Mouse (Mus musculus) neural tube, embryonic 11.5 days (tissue): ENCODE data around the gene Fxyd5. TPM values are rescaled to one million over a fixed set of nuclear protein-coding genes. Genes with fewer than 3 reads are reported as not detected.

Source experiments
- ATAC-seq: fragments of 200-750 bp; cut with Nextera tagmentation; 2 replicates; pipeline ENCODE4 v1.8.0; 2017; ENCODE audit warnings: moderate number of reproducible peaks, mild to moderate bottlenecking, moderate TSS enrichment, moderate library complexity; ENCODE audit not compliant: insufficient read depth, low FRiP score, low TSS enrichment
- DNase-seq: peaks from one replicate; pipeline ENCODE4 v3.0.0-alpha.2; 2015; ENCODE audit warnings: low spot score
- H3K27ac ChIP-seq: fragments of 300-500 bp; sonication (generic); 2 replicates; pipeline ENCODE4 v1.5.1; 2014; ENCODE audit warnings: low read depth, mild to moderate bottlenecking, low read length
- H3K27me3 ChIP-seq: fragments of 300-500 bp; sonication (generic); 2 replicates; pipeline ENCODE4 v1.6.1; 2014; ENCODE audit warnings: mild to moderate bottlenecking, low read length, mixed read lengths; ENCODE audit not compliant: control insufficient read depth, insufficient read depth
- H3K36me3 ChIP-seq: fragments of 300-500 bp; sonication (generic); 2 replicates; pipeline ENCODE4 v1.6.1; 2014; ENCODE audit warnings: mild to moderate bottlenecking, low read length, moderate library complexity, mixed read lengths; ENCODE audit not compliant: control insufficient read depth, insufficient read depth
- H3K4me1 ChIP-seq: fragments of 300-500 bp; sonication (generic); 2 replicates; pipeline ENCODE4 v1.6.1; 2014; ENCODE audit warnings: low read length, mixed read lengths; ENCODE audit not compliant: control insufficient read depth, insufficient read depth
- H3K4me2 ChIP-seq: fragments of 300-500 bp; sonication (generic); 2 replicates; pipeline ENCODE4 v1.6.1; 2014; ENCODE audit warnings: low read depth, mild to moderate bottlenecking, moderate library complexity
- H3K4me3 ChIP-seq: fragments of 300-500 bp; sonication (generic); 2 replicates; pipeline ENCODE4 v1.5.1; 2014; ENCODE audit warnings: low read depth, low read length
- H3K9ac ChIP-seq: fragments of 300-500 bp; sonication (generic); 2 replicates; pipeline ENCODE4 v1.6.1; 2014; ENCODE audit warnings: mild to moderate bottlenecking, low read length
- H3K9me3 ChIP-seq: fragments of 300-500 bp; sonication (generic); 2 replicates; pipeline ENCODE4 v1.6.1; 2016; ENCODE audit warnings: low read length; ENCODE audit not compliant: control insufficient read depth
- WGBS: fragments of 180-500 bp; shearing (Covaris S2); extraction: QIAGEN DNeasy Blood & Tissue Kit; methylation state at CpG from one replicate; pipeline ENCODE4 v1.1.7; 2014; 5-methylcytosine and 5-hydroxymethylcytosine counted together
- polyA plus RNA-seq: library from polyadenylated mRNA; unstranded; fragments of >200 nt; fragmentation: Nextera tagmentation; extraction: Ambion mirVana; gene quantifications from 2 replicates; pipeline ENCODE4 v1.2.1, GENCODE M21; 2014

The Fxyd5 gene
- polyA plus RNA-seq, 1 experiment from 2014 or later: 17.3 TPM

DNA sequence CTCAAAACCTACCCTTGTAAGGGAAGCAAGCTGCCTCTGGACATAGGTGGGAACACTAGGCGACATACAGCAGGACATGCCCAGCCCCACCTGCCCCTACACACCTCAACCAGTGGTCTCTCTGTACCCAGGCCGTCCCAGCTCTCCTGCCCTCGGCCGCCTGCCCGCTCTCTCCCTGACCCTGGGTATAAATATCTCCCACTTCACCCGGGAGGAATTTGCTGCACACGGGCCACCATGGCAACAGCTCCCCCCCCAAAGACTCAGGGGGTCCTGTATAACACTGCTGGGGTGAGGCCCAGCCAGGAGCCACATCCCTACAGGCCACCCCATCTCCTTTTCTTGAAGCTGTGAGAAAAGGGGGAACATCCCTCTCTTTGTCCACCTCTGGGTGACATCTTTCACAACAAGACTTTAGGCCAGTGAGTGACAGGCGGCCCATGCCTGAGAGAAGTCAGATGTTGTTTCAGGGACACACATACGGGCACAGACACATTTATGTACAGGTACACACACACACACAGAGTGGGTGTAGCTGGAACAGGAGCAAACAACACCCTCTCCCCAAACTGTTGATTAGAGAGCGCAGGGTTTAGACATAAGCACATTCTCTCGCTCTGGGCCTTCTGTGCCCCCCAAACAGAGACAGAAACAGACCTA is 12.5 kb upstream of the Fxyd5 start:
- H3K4me3 ChIP-seq: no peak overlapping the region
- 52% methylated on average over 11 of the region's 11 CpGs for WGBS
- no peak overlapping the region for H3K27ac ChIP-seq
- ATAC-seq (no peak), DNase-seq (no peak)
- no peaks in the 10 kb centered on the region for H3K36me3 ChIP-seq
- H3K4me2 ChIP-seq: peak overlapping the region; percentile 14; the same call in 1 of the 2 replicates
- H3K9me3 ChIP-seq: no peaks in the 10 kb centered on the region
- peaks cover 15% of the 10 kb centered on the region for H3K4me1 ChIP-seq
- peaks cover 41% of the 10 kb centered on the region for H3K27me3 ChIP-seq
- H3K9ac ChIP-seq: no peak overlapping the region; the same call in 1 of the 2 replicates

DNA sequence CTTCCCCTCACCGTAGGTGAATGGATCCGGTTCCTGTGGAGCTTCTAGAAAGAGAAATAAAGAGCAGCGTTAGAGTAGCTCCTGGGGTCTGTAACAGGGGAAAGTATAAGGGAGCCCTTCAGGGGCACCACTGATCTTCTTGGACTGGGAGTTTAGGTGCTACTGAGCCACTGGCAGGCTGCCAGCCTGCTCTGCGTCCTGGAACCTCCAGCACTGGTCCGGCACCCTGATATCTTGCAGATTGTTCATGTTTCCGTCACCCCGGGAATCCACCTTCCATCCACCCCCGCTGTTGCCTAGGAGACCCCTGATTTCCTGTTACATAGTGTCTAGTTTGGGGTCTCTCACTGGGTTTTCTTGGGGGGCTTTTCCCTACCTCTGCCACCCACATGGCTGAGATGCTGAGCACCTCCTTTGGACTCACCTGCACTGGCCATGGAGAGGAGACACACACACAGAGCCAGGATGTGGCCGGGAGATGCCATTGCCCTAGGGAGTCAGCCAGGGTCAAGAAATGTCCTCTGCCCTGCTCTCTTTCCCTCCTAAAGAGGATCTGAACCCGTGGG is 11.7 kb upstream of the Fxyd5 start:
- no peak overlapping the region for H3K4me2 ChIP-seq
- DNase-seq (no peak), ATAC-seq (no peak)
- no peak overlapping the region for H3K4me3 ChIP-seq
- peaks cover 15% of the 10 kb centered on the region for H3K4me1 ChIP-seq
- H3K36me3 ChIP-seq: no peaks in the 10 kb centered on the region
- H3K27ac ChIP-seq: no peak overlapping the region
- no peaks in the 10 kb centered on the region for H3K9me3 ChIP-seq
- 34% methylated on average over 10 of the region's 10 CpGs for WGBS
- H3K9ac ChIP-seq: no peak overlapping the region
- H3K27me3 ChIP-seq: peaks cover 48% of the 10 kb centered on the region

DNA sequence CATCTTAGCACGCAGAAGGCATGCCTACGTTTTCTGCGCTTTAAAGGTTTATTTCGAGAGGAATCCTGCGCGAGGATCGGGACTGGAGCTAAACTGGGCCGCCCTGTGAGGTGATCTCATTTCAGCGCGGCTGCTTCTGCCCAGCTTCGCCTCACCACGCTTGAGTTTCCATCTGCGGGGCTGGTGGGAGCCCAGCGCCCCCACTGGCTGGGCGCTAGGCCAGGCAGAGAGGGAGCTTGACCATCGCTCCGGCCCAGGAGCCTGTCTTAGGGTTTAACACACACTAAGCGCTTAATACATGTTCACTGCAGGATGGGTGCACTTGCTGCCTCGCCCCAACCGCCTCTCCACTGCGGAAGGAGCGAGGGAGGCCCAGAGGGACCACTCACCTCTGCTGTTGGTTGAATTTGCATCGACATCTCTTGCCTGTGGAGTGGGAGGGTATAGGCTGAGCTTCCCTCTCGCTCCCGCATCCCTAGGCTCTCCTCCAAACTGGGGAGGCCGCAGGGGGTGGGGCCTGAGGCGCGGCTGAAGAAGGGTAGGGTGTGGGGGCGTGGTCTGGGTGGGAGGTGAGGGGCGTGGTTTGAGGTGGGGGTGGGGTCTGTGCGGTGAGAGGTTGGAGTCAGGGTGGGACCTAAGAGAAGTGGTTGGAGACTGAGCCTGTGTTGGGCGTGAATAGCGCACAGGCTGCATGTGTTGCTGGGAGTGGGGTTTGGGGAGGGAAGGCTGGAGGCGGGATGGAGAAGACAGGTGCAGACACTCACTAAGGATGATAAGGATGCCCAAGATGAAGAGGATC is 10.6 kb upstream of the Fxyd5 start:
- WGBS: under 1% methylated on average over 34 of the region's 34 CpGs
- Histone ChIP-seq H3K27me3 (peaks cover 48% of the 10 kb centered on the region), H3K4me1 (peaks cover 15% of the 10 kb centered on the region), H3K4me3 (peak overlapping the region; percentile 0; the same call in 1 of the 2 replicates), H3K27ac (no peak overlapping the region), H3K36me3 (no peaks in the 10 kb centered on the region), H3K9me3 (no peaks in the 10 kb centered on the region), H3K9ac (no peak overlapping the region), H3K4me2 (peak overlapping the region; percentile 25)
- DNase-seq (peak; percentile 58), ATAC-seq (peak; percentile 45; the same call in 1 of the 2 replicates)

DNA sequence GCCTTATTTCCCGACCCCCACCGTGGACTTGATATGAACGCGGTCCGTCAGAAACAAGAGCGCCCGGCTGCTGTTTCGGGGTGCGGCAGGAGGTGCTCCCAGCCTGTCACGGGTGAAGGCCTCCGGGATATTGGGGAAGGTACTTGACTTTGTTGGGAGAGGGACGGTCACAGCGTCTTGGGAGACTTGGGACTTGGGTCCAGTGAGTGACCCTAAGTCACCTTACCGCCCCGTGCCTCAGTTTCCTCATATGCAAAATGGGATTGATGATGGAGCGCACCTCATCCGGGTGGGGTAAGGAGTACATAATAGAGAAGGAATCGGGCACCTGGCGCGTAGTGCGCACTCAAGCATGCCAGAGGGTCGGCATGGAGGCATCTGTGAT is 10.0 kb upstream of the Fxyd5 start:
- H3K27ac ChIP-seq: no peak overlapping the region
- DNase-seq: no peak
- H3K4me2 ChIP-seq: peak overlapping the region; percentile 25
- ATAC-seq: no peak
- 2% methylated on average over 22 of the region's 22 CpGs for WGBS
- no peaks in the 10 kb centered on the region for H3K9me3 ChIP-seq
- H3K4me1 ChIP-seq: peaks cover 15% of the 10 kb centered on the region
- H3K4me3 ChIP-seq: peak overlapping the region; percentile 0; the same call in 1 of the 2 replicates
- H3K9ac ChIP-seq: no peak overlapping the region
- no peaks in the 10 kb centered on the region for H3K36me3 ChIP-seq
- peaks cover 48% of the 10 kb centered on the region for H3K27me3 ChIP-seq

DNA sequence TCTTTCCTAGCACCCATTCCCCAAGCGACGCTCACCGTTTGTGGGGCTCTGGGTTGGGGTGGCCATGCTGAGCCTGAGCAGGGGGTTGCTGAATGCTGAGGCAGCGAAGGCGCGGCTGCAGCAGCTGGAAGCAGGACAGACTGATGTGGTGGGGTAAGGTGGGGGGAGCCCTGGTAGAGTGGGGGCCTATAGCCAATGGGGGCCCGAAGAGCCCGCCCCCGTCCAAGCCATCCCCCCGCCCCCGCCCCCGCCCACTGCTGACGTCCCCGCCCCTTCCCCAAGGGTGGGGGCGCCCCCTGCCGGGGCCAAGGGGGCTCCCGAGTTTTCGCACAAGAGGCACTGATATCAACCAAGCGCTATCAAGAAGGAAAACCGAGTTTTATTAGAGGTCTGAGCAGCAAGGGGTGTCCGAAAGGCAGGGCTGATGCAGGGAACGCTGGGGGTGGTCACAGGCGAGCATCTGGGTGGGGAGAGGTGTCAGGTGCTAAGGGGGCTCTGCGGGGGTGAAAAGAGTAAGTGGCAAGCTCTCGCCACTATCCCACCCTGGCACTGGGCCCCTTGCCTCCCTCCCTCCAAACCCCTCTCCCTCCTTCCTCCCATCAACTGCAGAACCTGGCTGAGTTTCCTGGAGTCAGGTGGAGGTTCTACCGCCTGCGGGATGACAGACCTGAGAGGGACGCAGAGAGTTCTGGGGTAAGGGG is 9.2 kb upstream of the Fxyd5 start, which contains the start of gene Fxyd7:
TSS of gene Fxyd7 (minus strand) at position 147 of the 701 bp plus-strand sequence.
- H3K9me3 ChIP-seq: no peaks in the 10 kb centered on the region
- H3K4me2 ChIP-seq: peak within 1 kb of the TSS; percentile 33
- H3K9ac ChIP-seq: no peak within 1 kb of the TSS
- DNase-seq: no peak
- H3K27me3 ChIP-seq: peaks cover 48% of the 10 kb centered on the region
- no peak for ATAC-seq
- under 1% methylated on average over 24 of the region's 28 CpGs for WGBS
- no peaks in the 10 kb centered on the region for H3K36me3 ChIP-seq
- peak within 1 kb of the TSS; percentile 15; the same call in 1 of the 2 replicates for H3K4me3 ChIP-seq
- no peak within 1 kb of the TSS for H3K27ac ChIP-seq
- peaks cover 15% of the 10 kb centered on the region for H3K4me1 ChIP-seq

DNA sequence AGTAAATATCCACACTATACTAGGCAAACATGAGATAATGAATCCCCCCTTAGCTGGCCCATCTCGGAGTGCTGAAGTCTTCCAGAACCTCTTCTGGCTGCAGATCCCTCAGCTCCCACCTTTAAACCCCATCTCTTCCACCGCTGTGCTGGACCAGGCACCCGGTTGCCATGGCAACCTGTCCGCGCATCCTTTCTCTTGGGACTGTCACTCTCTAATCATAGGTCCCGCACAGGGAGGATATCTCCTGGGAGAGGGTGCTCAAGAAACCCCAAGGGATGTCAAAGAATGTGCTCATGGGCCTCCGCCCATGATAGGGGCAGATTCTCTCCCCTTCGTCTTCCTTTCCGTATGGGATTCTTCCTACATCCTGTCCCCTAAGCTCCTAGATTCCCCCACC is 8.6 kb upstream of the Fxyd5 start:
- H3K36me3 ChIP-seq: no peaks in the 10 kb centered on the region
- H3K27ac ChIP-seq: no peak overlapping the region
- H3K4me3 ChIP-seq: peak overlapping the region; percentile 15; the same call in 1 of the 2 replicates
- H3K9me3 ChIP-seq: no peaks in the 10 kb centered on the region
- H3K4me2 ChIP-seq: peak overlapping the region; percentile 30
- 3% methylated on average over 9 of the region's 9 CpGs for WGBS
- H3K27me3 ChIP-seq: peaks cover 48% of the 10 kb centered on the region
- no peak overlapping the region for H3K9ac ChIP-seq
- H3K4me1 ChIP-seq: peaks cover 15% of the 10 kb centered on the region
- peak; percentile 38 for DNase-seq
- ATAC-seq: no peak

DNA sequence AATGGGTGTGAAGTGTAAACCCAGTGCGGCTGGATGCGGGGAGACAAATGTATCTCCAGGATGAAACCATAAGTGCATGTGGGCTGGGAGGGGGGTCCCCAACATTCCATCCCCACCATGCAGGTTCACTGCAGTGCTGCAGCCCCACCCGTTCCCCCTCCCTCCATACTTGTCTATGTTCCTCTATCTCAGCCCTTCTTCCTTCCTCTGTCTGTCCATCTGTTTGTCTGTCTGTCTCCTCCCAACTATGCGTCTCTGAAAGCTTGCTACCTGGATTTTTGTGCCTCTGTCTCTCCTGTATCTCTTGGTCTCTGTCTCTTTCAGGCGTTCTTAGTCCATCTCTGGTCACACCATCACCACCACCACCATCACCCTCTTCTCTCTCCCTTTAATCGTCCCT is 8.2 kb upstream of the Fxyd5 start:
- H3K9ac ChIP-seq: no peak overlapping the region
- no peak for ATAC-seq
- H3K27ac ChIP-seq: no peak overlapping the region
- H3K27me3 ChIP-seq: peaks cover 48% of the 10 kb centered on the region
- H3K36me3 ChIP-seq: no peaks in the 10 kb centered on the region
- H3K4me3 ChIP-seq: peak overlapping the region; percentile 11; the same call in 1 of the 2 replicates
- 11% methylated on average over 6 of the region's 6 CpGs for WGBS
- H3K4me2 ChIP-seq: peak overlapping the region; percentile 33; the same call in 1 of the 2 replicates
- H3K4me1 ChIP-seq: peaks cover 13% of the 10 kb centered on the region
- no peaks in the 10 kb centered on the region for H3K9me3 ChIP-seq
- no peak for DNase-seq

DNA sequence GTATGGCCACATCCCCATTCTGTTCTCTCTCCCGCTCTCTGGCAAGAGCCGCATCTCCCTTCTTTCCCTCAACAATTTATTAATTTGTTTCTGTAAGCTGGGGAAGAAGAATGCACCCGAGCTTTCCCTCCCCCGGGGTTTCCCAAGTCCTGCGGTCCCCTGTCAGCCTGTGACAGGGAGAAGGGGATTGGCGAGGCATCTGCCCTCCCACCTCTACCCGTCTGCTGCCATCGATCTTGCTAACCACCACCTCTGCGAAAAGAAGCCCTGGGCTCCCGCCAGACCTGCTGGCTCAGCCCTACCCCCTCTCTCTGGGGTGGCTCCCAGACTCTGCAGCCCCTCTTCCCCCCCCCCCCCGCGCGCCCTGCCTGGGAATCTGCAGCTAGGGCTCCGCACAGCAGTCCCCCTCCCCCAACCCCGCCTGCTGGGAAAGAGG is 7.6 kb upstream of the Fxyd5 start:
- ATAC-seq: no peak
- H3K27ac ChIP-seq: no peak overlapping the region
- no peak for DNase-seq
- H3K4me1 ChIP-seq: peaks cover 8% of the 10 kb centered on the region
- peaks cover 48% of the 10 kb centered on the region for H3K27me3 ChIP-seq
- no peaks in the 10 kb centered on the region for H3K36me3 ChIP-seq
- H3K9ac ChIP-seq: 0 out of 2 replicates have a peak overlapping the region, but pooled peaks have one; percentile 3
- no peaks in the 10 kb centered on the region for H3K9me3 ChIP-seq
- peak overlapping the region; percentile 33 for H3K4me2 ChIP-seq
- WGBS: 3% methylated on average over 10 of the region's 15 CpGs
- H3K4me3 ChIP-seq: peak overlapping the region; percentile 11; the same call in 1 of the 2 replicates
